Mouse (Mus musculus) bone marrow, adult 2 months (tissue): ENCODE results near the gene D330020A13Rik. TPM values are rescaled to one million over a fixed set of nuclear protein-coding genes. Genes with fewer than 3 reads are reported as not detected.
"Not testable (repeated sequence)": the region's sequence is repeated elsewhere in the genome, so short reads cannot be mapped to it uniquely, and the experiment has no call there.

ENCODE experiments used
- H3K27ac ChIP-seq: fragments of 200-500 bp; 2 replicates; pipeline ENCODE4 v1.5.1; 2012; ENCODE audit warnings: low read depth, mild to moderate bottlenecking, control low read depth, inconsistent platforms, low read length; ENCODE audit not compliant: control insufficient read depth, poor library complexity, insufficient read depth
- H3K4me1 ChIP-seq: fragments of 200-500 bp; 2 replicates; pipeline ENCODE4 v1.6.1; 2011; ENCODE audit warnings: low read length; ENCODE audit not compliant: control insufficient read depth, insufficient read depth
- H3K4me3 ChIP-seq: fragments of 200-500 bp; replicated peaks from 2 replicates; pipeline ENCODE3; 2011; ENCODE audit warnings: mild to moderate bottlenecking, low read depth, low read length, control low read depth; ENCODE audit not compliant: control insufficient read depth
- CTCF ChIP-seq: fragments of 200-500 bp; IDR thresholded peaks from 2 replicates; pipeline ENCODE4 v1.5.1; 2011; ENCODE audit warnings: low read length, control low read depth; ENCODE audit not compliant: control insufficient read depth, insufficient read depth
- POLR2A ChIP-seq: fragments of 200-500 bp; IDR thresholded peaks from 2 replicates; pipeline ENCODE4 v1.6.1; 2011; ENCODE audit warnings: low read depth, mild to moderate bottlenecking, control low read depth, low read length, borderline replicate concordance; ENCODE audit not compliant: control insufficient read depth
- WGBS: fragments of 180-500 bp; shearing (Covaris S2); methylation state at CpG from one replicate; pipeline ENCODE4 v1.1.7; 2018; 5-methylcytosine and 5-hydroxymethylcytosine counted together
- polyA plus RNA-seq: library from polyadenylated mRNA; stranded (reverse); fragments of >200 nt; gene quantifications from 2 replicates; pipeline ENCODE4 v1.2.4, GENCODE M21; 2011; ENCODE audit warnings: low replicate concordance; ENCODE audit not compliant: missing spikeins, insufficient read depth, insufficient read length

D330020A13Rik gene
- polyA plus RNA-seq, 1 experiment = not detected

- 64% methylated on average over 7 of the region's 7 CpGs for WGBS
- Histone ChIP-seq H3K4me1 (no peaks in the 10 kb centered on the region), H3K27ac (no peak overlapping the region), H3K4me3 (no peak overlapping the region)
- TF ChIP-seq CTCF = no peak
- TF ChIP-seq POLR2A = no peak
Measured at GRCm38 (mm10) chr6:120276874-120277449, 17.2 kb upstream of the D330020A13Rik start.

GRCm38 (mm10) chr6:120287279-120287678, 6.9 kb upstream of the D330020A13Rik start:
- no peaks in the 10 kb centered on the region for H3K4me1 ChIP-seq
- TF ChIP-seq POLR2A = no peak
- no peak for TF ChIP-seq CTCF
- no peak overlapping the region for H3K4me3 ChIP-seq
- no peak overlapping the region for H3K27ac ChIP-seq
- 85% methylated on average over 9 of the region's 9 CpGs for WGBS

- TF ChIP-seq POLR2A (no peak), CTCF (no peak)
- 44% methylated on average over 7 of the region's 7 CpGs for WGBS
- H3K4me1 ChIP-seq = no peaks in the 10 kb centered on the region
- no peak overlapping the region for H3K4me3 ChIP-seq
- H3K27ac ChIP-seq = no peak overlapping the region
Measured at GRCm38 (mm10) chr6:120288541-120288940, 5.6 kb upstream of the D330020A13Rik start.

GRCm38 (mm10) chr6:120289430-120289829, 4.7 kb upstream of the D330020A13Rik start:
- no peaks in the 10 kb centered on the region for H3K4me1 ChIP-seq
- no peak for TF ChIP-seq POLR2A
- TF ChIP-seq CTCF = no peak
- H3K4me3 ChIP-seq = no peak overlapping the region
- no peak overlapping the region for H3K27ac ChIP-seq
- 76% methylated on average over 4 of the region's 4 CpGs for WGBS

- TF ChIP-seq POLR2A (no peak), CTCF (no peak)
- H3K27ac ChIP-seq = no peak overlapping the region
- no peaks in the 10 kb centered on the region for H3K4me1 ChIP-seq
- no peak overlapping the region for H3K4me3 ChIP-seq
- WGBS = 48% methylated on average over 7 of the region's 7 CpGs
Measured at GRCm38 (mm10) chr6:120291396-120292009, 2.7 kb upstream of the D330020A13Rik start.

GRCm38 (mm10) chr6:120294785-120295133, 595 bp downstream of the D330020A13Rik start:
- TF ChIP-seq POLR2A = no peak
- TF ChIP-seq CTCF = no peak
- Histone ChIP-seq H3K4me1 (no peaks in the 10 kb centered on the region), H3K27ac (no peak overlapping the region), H3K4me3 (no peak overlapping the region)
- 3% methylated on average over 16 of the region's 16 CpGs for WGBS

GRCm38 (mm10) chr6:120296589-120296988, 2.4 kb downstream of the D330020A13Rik start:
- H3K27ac ChIP-seq, H3K4me3 ChIP-seq, H3K4me1 ChIP-seq: not testable (repeated sequence)
- 78% methylated on average over 2 of the region's 2 CpGs for WGBS

GRCm38 (mm10) chr6:120301137-120301536, 7.0 kb downstream of the D330020A13Rik start:
- H3K4me3 ChIP-seq = no peak overlapping the region
- WGBS = 28% methylated on average over 6 of the region's 6 CpGs
- no peaks in the 10 kb centered on the region for H3K4me1 ChIP-seq
- no peak overlapping the region for H3K27ac ChIP-seq
- TF ChIP-seq POLR2A = no peak
- TF ChIP-seq CTCF = peak; percentile 8; the same call in 1 of the 2 replicates

- Histone ChIP-seq H3K27ac (no peak overlapping the region), H3K4me3 (no peak overlapping the region), H3K4me1 (no peaks in the 10 kb centered on the region)
- no peak for TF ChIP-seq CTCF
- no peak for TF ChIP-seq POLR2A
- WGBS = 42% methylated on average over 16 of the region's 16 CpGs
Measured at GRCm38 (mm10) chr6:120302755-120303316, 8.7 kb downstream of the D330020A13Rik start.
